Mouse (Mus musculus): ENCODE data around the gene 4930426L09Rik. TPM values are rescaled to one million over a fixed set of nuclear protein-coding genes. Genes with fewer than 3 reads are reported as not detected.

The 4930426L09Rik gene
- polyA plus RNA-seq (2012; rRNA removed) = 0.81 and 1.1 TPM in 2 replicates

GRCm38 (mm10) chr2:18998054-18998478 lies at the start of gene 4930426L09Rik, which contains the start of gene Pip4k2a:
TSS of gene 4930426L09Rik (plus strand) at chr2:18998343.
TSS of gene Pip4k2a (minus strand) at chr2:18998126.

Other genes starting within 250 kb of the 4930426L09Rik start
- 6.3 and 7.3 TPM in 2 replicates for gene Pip4k2a, start 217 bp upstream of the 4930426L09Rik start, polyA plus RNA-seq (2012; rRNA removed)
- 0.63 and 1.1 TPM in 2 replicates for gene Armc3, start 201.0 kb downstream of the 4930426L09Rik start, polyA plus RNA-seq (2012; rRNA removed)